Mouse (Mus musculus) forebrain, postnatal 0 days (tissue): ENCODE data around the gene C3. TPM values are rescaled to one million over a fixed set of nuclear protein-coding genes. Genes with fewer than 3 reads are reported as not detected.

ENCODE experiments used
- ATAC-seq: fragments of 200-750 bp; cut with Nextera tagmentation; 2 replicates; pipeline ENCODE4 v1.8.0; 2017; ENCODE audit warnings: mild to moderate bottlenecking, moderate library complexity
- DNase-seq: peaks from one replicate; pipeline ENCODE4 v3.0.0-alpha.2; 2015
- H3K27ac ChIP-seq: fragments of 300-500 bp; sonication (generic); 2 replicates; pipeline ENCODE4 v1.5.1; 2014; ENCODE audit warnings: low read depth, mild to moderate bottlenecking, antibody characterized with exemption, low read length, moderate library complexity, mixed read lengths
- H3K27me3 ChIP-seq: fragments of 300-500 bp; sonication (generic); 2 replicates; pipeline ENCODE4 v1.6.1; 2014; ENCODE audit warnings: mild to moderate bottlenecking, low read length, mixed read lengths; ENCODE audit not compliant: insufficient read depth
- H3K36me3 ChIP-seq: fragments of 300-500 bp; sonication (generic); 2 replicates; pipeline ENCODE4 v1.6.1; 2014; ENCODE audit warnings: mild to moderate bottlenecking, moderate library complexity; ENCODE audit not compliant: insufficient read depth
- H3K4me1 ChIP-seq: fragments of 300-500 bp; sonication (generic); 2 replicates; pipeline ENCODE4 v1.6.1; 2014; ENCODE audit warnings: antibody characterized with exemption; ENCODE audit not compliant: insufficient read depth
- H3K4me2 ChIP-seq: fragments of 300-500 bp; sonication (generic); 2 replicates; pipeline ENCODE4 v1.6.1; 2014; ENCODE audit warnings: low read depth, mild to moderate bottlenecking, moderate library complexity
- H3K4me3 ChIP-seq: fragments of 300-500 bp; sonication (generic); 2 replicates; pipeline ENCODE4 v1.5.1; 2014; ENCODE audit warnings: low read depth, low read length, mixed read lengths
- H3K9ac ChIP-seq: fragments of 300-500 bp; sonication (generic); 2 replicates; pipeline ENCODE4 v1.6.1; 2014; ENCODE audit warnings: mild to moderate bottlenecking
- H3K9me3 ChIP-seq: fragments of 300-500 bp; sonication (generic); 2 replicates; pipeline ENCODE4 v1.6.1; 2016; ENCODE audit warnings: low read length
- CTCF ChIP-seq: sonication (generic); IDR thresholded peaks from 2 replicates; pipeline ENCODE4 v1.5.1; 2016; ENCODE audit warnings: antibody characterized with exemption, control low read depth, low read depth
- WGBS: fragments of 180-500 bp; shearing (Covaris S2); extraction: QIAGEN DNeasy Blood & Tissue Kit; methylation state at CpG from one replicate; pipeline ENCODE4 v1.1.7; 2014; 5-methylcytosine and 5-hydroxymethylcytosine counted together
- polyA plus RNA-seq: library from polyadenylated mRNA; unstranded; fragments of >200 nt; fragmentation: Nextera tagmentation; extraction: Ambion mirVana; gene quantifications from 2 replicates; pipeline ENCODE4 v1.2.1, GENCODE M21; 2015
- total RNA-seq: library from RNA; depleted of rRNA; stranded (reverse); fragments of >200 nt; gene quantifications from 2 replicates; pipeline ENCODE4 v1.2.3, GENCODE M21; 2014

C3 gene
- total and polyA plus RNA-seq, 2 experiments from 2014 or later, result 1.2 to 1.3 TPM

- Histone ChIP-seq H3K27ac (no peak overlapping the region), H3K4me3 (no peak overlapping the region), H3K4me2 (no peak overlapping the region), H3K4me1 (no peaks in the 10 kb centered on the region), H3K36me3 (0 out of 2 replicates have a peak, but pooled peaks cover under 1% of the 10 kb centered on the region), H3K27me3 (no peaks in the 10 kb centered on the region), H3K9ac (no peak overlapping the region), H3K9me3 (no peaks in the 10 kb centered on the region)
- TF ChIP-seq CTCF, result no peak
- DNase-seq (no peak), ATAC-seq (no peak)
These were observed 3.4 kb upstream of the C3 start for GRCm38 (mm10) chr17:57231321-57231771.

- Histone ChIP-seq H3K9me3 (no peaks in the 10 kb centered on the region), H3K9ac (no peak overlapping the region), H3K36me3 (no peaks in the 10 kb centered on the region), H3K27ac (no peak overlapping the region), H3K4me3 (no peak overlapping the region), H3K4me2 (no peak overlapping the region), H3K4me1 (no peaks in the 10 kb centered on the region), H3K27me3 (no peaks in the 10 kb centered on the region)
- 68% methylated on average over 6 of the region's 6 CpGs for WGBS
- ATAC-seq (no peak), DNase-seq (no peak)
- TF ChIP-seq CTCF, result no peak
These were observed 2.8 kb upstream of the C3 start for GRCm38 (mm10) chr17:57230728-57231125.

- DNase-seq (no peak), ATAC-seq (no peak)
- H3K9me3 ChIP-seq, result no peaks in the 10 kb centered on the region
- no peaks in the 10 kb centered on the region for H3K27me3 ChIP-seq
- TF ChIP-seq CTCF, result no peak
- H3K27ac ChIP-seq, result no peak overlapping the region
- no peak overlapping the region for H3K4me3 ChIP-seq
- 75% methylated on average over 15 of the region's 15 CpGs for WGBS
- no peaks in the 10 kb centered on the region for H3K36me3 ChIP-seq
- H3K4me2 ChIP-seq, result no peak overlapping the region
- H3K4me1 ChIP-seq, result no peaks in the 10 kb centered on the region
- H3K9ac ChIP-seq, result no peak overlapping the region
These were observed 2.2 kb upstream of the C3 start for GRCm38 (mm10) chr17:57229851-57230727.

GRCm38 (mm10) chr17:57228873-57229272 lies 937 bp upstream of the C3 start:
- no peaks in the 10 kb centered on the region for H3K36me3 ChIP-seq
- TF ChIP-seq CTCF, result no peak
- no peaks in the 10 kb centered on the region for H3K4me1 ChIP-seq
- H3K4me3 ChIP-seq, result no peak overlapping the region
- DNase-seq (no peak), ATAC-seq (no peak)
- WGBS, result 82% methylated on average over 3 of the region's 3 CpGs
- no peak overlapping the region for H3K27ac ChIP-seq
- H3K9ac ChIP-seq, result no peak overlapping the region
- no peaks in the 10 kb centered on the region for H3K27me3 ChIP-seq
- H3K9me3 ChIP-seq, result no peaks in the 10 kb centered on the region
- no peak overlapping the region for H3K4me2 ChIP-seq

GRCm38 (mm10) chr17:57227468-57227867 lies 468 bp downstream of the C3 start:
- no peaks in the 10 kb centered on the region for H3K9me3 ChIP-seq
- no peak overlapping the region for H3K4me2 ChIP-seq
- H3K36me3 ChIP-seq, result no peaks in the 10 kb centered on the region
- H3K9ac ChIP-seq, result no peak overlapping the region
- H3K4me3 ChIP-seq, result no peak overlapping the region
- H3K27ac ChIP-seq, result no peak overlapping the region
- no peaks in the 10 kb centered on the region for H3K4me1 ChIP-seq
- 95% methylated on average over 2 of the region's 2 CpGs for WGBS
- no peaks in the 10 kb centered on the region for H3K27me3 ChIP-seq
- ATAC-seq (no peak), DNase-seq (no peak)
- no peak for TF ChIP-seq CTCF

- no peak overlapping the region for H3K9ac ChIP-seq
- H3K27me3 ChIP-seq, result no peaks in the 10 kb centered on the region
- no peak overlapping the region for H3K4me3 ChIP-seq
- H3K9me3 ChIP-seq, result no peaks in the 10 kb centered on the region
- H3K36me3 ChIP-seq, result no peaks in the 10 kb centered on the region
- no peaks in the 10 kb centered on the region for H3K4me1 ChIP-seq
- ATAC-seq (no peak), DNase-seq (no peak)
- no peak overlapping the region for H3K27ac ChIP-seq
- no peak for TF ChIP-seq CTCF
- WGBS, result 82% methylated on average over 9 of the region's 9 CpGs
- no peak overlapping the region for H3K4me2 ChIP-seq
These were observed 4.6 kb downstream of the C3 start for GRCm38 (mm10) chr17:57223313-57223712.

- no peaks in the 10 kb centered on the region for H3K36me3 ChIP-seq
- 78% methylated on average over 4 of the region's 4 CpGs for WGBS
- TF ChIP-seq CTCF, result no peak
These were observed 6.0 kb downstream of the C3 start for GRCm38 (mm10) chr17:57221911-57222310.

More at GRCm38 (mm10) chr17:57221911-57222310, 6.0 kb downstream of the C3 start:
- no peaks in the 10 kb centered on the region for H3K4me1 ChIP-seq
- no peak overlapping the region for H3K4me2 ChIP-seq
- no peaks in the 10 kb centered on the region for H3K9me3 ChIP-seq
- DNase-seq (no peak), ATAC-seq (no peak)
- no peak overlapping the region for H3K27ac ChIP-seq
- H3K27me3 ChIP-seq, result no peaks in the 10 kb centered on the region
- no peak overlapping the region for H3K4me3 ChIP-seq
- no peak overlapping the region for H3K9ac ChIP-seq
